Mouse (Mus musculus) heart, postnatal 4 days (tissue): ENCODE results near the gene Yrdc. TPM values are rescaled to one million over a fixed set of nuclear protein-coding genes. Genes with fewer than 3 reads are reported as not detected.
A peak's percentile ranks its signal among the peaks of the same experiment; 100 is the strongest.

Source experiments
- DNase-seq: peaks from one replicate; pipeline ENCODE4 v3.0.0; 2021
- total RNA-seq, 2 experiments: library from RNA; stranded (reverse); gene quantifications; 2 replicates each; pipeline ENCODE4 v1.2.3; 2021

Gene Yrdc
- total RNA-seq, 2 experiments from 2014 or later = 25.9 to 28.4 TPM

DNA sequence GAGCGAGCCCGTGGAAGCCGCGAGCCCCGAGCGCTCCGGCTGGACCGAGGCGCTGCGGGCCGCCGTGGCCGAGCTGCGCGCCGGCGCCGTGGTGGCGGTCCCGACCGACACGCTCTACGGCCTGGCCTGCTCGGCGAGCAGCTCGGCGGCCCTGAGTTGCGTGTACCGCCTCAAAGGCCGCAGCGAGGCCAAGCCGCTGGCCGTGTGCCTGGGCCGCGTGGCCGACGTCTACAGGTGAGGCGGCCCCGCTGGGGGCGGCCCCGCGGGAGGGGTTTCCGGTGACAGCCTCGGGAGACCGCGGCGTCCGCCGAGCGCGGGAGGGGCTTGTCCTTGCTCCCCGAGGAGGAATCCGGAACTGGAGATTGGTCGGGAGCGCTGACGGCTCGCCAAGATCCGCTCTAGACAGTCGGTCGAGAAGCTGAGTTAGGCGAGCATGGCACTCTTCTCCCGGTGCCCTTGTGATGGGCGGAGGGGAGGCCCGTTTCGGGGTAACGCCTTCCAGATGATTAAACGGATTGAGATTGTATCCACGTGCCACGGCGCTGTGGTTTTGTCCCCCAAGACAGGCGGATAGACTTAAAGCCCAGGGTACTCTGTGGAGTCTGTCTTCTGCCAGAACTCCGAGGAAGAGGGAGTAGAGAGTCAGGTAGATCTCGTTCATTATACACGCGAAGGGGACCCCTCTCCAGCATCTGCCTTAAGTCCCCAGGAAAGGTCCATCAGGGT lies 617 bp downstream of the Yrdc start, which contains the start of gene 1110065P20Rik:
Gene 1110065P20Rik, minus strand, starts transcription at position 264 of the 726 bp plus-strand sequence.
- peak; percentile 81 for DNase-seq

DNA sequence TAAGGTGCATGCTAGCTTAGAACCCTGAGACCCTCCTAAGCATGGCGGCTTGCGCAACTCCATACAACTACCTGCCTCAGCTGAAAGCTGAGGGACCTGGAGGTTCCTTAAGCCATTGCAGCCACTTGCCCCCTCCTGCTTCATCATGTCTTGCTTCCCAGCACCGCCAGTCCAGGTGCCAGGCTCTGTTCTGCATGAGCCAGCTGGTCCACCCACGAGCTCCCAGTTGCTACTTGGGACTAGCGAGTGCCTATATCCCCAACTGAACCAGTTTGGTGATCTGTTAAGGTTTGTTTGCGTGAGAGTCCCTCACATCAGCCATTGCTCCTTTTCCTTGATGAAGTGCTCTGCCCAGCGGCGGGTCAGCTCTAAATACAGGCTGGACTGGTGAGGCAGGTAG lies 5.8 kb downstream of the Yrdc start:
- no peak for DNase-seq

DNA sequence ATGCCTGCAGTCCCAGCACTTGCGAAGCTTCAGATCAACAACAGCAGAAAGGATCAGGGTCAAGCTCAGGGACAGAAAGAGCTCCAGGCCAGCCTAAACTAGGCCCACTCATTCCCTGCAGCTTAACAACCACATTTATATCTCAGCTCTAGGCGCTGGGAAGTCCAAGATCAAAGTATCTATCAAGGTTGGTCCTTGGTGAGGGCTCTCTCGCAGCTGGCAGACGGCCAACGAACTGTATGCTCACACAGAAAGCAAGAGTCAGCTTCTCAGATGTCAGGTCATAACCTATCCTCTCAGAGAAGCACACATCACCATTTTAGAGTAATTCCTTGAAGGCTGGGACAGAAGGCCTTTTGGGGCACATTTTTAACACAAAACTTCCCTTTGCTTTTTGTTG lies 7.9 kb downstream of the Yrdc start:
- no peak for DNase-seq

DNA sequence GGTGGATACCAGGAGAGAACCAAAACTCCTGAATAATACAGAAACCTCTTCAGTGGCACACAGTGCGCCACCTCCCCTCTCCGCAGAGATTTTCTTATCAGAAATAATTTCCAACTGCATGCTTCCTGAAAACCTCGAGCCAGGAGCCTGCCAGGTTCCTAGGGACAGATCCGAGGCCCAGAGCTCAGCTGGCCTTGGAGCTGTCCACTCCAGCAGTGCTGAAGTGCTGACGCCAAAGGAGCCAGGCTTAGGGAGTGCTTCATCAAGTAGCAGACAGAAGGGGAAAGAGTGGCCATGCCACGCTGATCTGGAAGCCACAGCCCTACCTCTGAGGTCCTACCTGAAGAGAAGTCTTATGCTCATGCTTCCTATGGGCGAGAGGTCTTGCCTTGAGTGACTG lies 10.0 kb downstream of the Yrdc start:
- peak; percentile 89 for DNase-seq

DNA sequence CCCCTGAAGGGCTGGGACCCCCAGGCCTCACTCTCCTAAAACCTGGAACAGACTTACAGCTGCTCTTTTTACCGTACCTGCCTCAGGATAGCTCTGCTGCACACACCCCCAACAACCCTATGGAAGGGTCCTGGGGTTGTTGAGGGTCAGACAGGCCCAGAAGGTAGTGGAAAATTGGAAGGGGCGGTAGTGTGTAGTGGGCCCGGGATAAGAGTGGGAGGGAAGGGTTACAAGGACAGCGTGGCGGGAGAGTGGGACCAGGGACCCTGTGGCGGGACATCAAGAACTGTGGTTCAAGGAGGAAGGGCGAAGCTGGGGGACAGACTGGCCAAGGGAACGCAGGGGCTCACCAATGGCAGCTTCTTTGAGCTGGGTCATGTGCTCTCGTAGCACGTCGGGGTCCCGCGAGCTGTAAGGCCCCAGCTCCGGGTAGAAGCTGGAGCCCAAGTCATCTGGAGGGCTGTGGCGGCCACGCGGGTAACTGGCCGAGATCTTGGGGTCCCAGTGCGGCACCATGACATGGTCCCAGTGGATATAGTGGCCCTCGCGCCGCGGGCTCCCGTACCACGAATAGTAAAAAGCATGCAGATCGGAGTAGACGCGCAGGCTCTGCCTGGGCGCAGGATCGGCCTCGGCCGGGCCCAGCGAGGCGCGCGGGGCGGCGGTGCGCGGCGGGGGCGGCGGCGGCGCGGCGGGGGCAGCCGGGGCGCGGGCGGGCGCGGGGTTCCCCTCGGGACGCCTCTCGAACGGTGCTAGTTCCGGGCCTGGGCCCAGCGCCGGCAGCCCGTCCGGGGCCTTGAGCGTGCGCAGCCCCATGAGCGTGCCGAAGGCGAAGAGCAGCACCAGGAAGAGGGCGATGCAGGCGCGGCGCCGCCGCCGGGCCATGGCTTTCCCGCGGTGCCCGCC lies 11.1 kb downstream of the Yrdc start, which contains the start of gene Maneal:
Gene Maneal, minus strand, starts transcription at position 889 of the 906 bp plus-strand sequence.
- DNase-seq = no peak

DNA sequence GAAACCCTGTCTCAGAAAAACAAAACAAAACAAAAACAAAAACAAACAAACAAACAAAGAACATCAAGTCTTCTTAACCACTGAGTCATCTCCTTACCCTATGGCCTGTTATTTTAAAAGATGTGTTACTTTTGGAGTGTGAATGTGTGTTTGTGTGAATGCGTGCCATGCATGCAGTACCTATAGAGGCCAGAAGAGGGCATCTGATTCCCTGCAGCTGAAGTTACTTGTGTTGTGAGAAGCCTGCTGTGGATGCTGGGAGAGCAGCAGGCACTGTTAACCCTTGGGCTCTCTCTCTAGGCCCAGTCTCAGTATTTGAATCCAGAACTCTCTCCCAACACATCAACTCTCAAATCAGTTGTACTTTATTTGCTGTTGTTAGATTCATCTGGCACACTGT lies 22.2 kb downstream of the Yrdc start:
- DNase-seq = no peak

DNA sequence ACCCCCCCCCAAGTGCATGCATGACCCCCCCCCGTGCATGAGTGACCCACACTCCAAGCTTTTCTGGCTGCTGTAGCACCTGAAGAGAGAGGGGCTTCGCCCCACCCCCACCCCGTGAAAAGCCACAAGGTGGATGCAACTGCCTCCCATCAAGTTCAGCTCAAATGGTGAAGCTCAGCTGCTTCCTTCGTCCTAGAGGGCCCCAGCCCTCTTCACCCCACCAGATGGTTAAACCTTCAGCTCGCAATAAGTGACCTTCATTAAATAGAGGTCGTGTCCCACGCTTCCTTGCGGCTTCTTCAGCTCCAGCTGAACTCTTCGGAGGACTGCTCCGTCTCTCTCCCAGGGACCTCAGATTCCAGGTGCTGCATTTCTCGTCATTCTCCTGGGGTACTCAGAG lies 30.1 kb downstream of the Yrdc start, which contains the start of gene Epha10:
Gene Epha10, plus strand, starts transcription at position 301 of the 400 bp plus-strand sequence.
- DNase-seq = no peak

DNA sequence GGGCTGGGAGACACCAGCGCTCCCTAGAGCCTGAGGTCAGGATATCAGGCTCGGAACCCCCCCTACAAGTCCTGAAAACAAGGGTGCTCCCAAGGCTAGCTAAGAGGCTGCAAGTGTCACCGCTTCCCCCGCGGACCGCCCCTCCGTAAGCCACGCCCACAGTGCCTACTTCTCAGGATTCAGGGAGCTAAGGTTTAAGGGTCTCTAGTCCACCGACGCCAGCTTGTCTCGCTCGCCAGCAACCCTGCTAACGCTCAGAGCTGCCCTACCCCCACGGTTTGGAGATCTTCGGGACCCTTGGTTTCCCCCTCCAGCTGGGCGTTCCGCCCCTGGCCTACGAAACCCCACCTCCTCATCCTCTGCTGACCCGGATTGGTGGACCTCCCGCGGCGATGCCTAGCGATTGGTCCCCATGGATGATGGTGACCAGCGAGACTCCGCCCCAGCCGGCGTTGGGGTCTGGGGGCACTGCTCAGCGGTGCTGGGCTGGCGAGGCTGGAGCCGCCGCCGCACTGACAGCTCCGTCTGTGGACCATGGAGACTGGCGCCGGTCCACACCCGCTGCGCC lies 30.9 kb downstream of the Yrdc start:
- DNase-seq = no peak

DNA sequence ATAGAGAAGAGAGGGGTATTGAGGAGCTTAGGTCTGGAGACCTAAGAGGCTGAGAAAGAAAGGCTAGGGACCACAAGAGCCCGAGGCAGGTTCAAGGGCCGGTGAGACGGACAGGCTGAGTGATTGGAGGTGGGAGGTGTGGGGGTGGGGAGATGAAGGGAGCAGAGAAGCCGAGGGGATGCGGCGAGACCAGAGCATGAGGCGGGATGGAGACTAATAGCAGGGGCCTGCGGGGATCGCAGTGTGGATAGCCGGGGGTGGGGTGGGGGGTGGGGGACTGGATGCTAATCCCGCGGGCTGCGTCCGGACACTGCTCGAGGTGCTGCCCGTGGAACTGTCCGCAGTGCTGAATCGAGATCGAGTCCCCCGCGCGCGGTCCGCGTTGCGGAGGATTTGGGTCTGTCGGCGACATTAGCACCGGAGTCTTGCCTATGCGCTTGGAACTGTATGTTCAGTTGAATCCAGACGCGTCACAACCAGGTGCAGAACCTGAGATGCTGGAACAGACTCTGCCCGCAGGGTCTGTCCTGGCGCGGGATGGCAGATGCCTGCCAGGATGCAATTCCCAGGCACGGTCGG lies 31.8 kb downstream of the Yrdc start:
- DNase-seq = peak; percentile 68

DNA sequence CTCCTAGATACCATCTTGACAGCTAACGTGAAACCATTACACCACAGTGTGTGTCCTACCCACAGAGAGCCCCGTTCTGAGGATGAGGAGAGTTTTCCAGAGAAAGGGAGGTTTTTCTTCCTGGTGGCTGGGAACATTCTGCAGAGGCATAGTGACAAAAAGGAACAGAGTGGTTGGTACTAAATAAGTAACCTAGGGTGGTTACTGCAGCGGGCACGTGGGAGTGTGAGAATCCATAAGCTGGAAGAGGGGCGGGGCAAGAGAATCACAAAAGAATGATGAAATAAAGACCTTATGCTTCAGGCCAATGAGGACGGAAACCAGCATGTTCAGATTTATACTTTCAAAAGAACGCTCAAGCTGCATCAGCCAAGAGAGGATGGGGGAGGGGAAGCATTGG lies 38.2 kb downstream of the Yrdc start:
- DNase-seq = no peak

GRCm38 (mm10) chr4:124889935-124890334 lies 39.5 kb downstream of the Yrdc start:
- no peak for DNase-seq

GRCm38 (mm10) chr4:124890831-124891230 lies 40.4 kb downstream of the Yrdc start:
- DNase-seq = no peak

- no peak for DNase-seq
Observed at GRCm38 (mm10) chr4:124893769-124894168, 43.3 kb downstream of the Yrdc start.

DNA sequence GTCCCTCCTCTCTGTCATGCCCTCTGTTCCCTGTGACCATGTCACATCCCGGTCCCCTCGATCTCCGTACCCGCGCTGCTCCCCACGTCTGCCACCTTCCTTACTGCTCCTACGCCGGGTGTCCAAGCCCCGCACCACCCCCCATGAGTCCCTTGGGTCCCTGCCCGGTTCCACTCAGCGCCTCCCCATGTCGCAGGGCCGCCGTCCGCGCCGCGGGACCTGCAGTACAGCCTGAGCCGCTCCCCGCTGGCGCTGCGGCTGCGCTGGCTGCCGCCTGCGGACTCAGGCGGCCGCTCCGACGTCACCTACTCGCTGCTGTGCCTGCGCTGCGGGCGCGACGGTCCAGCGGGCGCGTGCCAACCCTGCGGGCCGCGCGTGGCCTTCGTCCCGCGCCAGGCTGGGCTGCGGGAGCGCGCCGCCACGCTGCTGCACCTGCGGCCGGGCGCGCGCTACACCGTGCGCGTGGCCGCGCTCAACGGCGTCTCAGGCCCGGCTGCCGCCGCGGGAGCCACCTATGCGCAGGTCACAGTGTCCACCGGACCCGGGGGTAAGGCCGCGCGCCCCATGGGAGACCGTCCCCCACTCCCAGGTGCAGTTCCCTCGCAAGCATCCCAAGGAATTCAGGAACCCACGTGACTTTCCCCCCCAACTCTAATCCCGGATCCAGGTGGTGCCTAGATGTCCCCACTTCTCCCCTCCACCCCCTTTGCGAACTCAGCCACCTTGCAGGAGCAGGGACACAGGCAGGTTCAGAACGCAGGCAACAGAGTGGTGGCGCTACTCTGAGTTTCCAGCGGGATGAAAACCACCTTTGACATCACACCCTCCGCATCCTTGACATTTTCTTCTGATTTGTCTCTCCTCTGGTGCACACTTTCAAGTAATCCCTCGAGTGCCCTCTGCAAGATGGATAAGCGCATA lies 44.3 kb downstream of the Yrdc start:
- peak; percentile 15 for DNase-seq

DNA sequence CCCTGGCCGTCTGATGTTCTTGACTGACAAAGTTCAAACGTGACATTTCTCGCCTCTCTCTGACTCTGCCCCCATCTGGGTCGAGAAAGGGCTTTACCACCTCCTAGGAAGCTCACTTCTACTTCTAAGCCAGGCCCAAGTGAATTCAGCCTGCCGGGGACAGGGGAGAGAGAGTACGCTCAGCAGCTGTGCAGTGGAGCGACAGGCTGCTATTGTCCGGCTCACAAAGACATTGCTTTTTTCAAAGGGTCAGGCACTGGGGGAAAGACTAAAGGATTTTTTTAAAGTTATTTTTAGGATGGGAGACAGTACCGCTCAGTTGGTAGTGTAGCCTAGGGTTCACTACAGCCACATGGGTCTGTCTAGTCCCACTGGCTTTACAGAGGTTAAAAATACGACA lies 47.9 kb downstream of the Yrdc start:
- no peak for DNase-seq

DNA sequence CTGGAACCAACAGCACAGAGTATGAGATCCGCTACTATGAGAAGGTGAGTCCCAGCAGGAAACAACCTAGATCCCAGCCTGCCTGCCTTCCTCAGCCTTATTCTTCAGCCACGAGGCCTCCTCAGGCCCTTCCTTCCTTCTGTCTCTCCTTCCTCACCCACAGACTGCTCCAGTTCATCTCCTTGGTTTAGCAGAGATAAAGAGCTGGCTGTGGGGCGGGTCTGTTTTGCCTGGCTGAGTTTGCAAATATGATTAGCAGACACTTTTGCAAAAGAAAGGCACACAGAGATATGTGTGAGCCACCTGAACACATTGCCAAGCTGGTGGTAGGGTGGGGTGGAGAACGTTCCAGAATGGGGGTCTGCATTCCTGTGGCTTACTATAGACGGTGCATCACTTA lies 49.4 kb downstream of the Yrdc start:
- no peak for DNase-seq

Other genes with a start within 250 kb of the Yrdc start
- not detected for gene 3100002H09Rik, start 239.9 kb upstream of the Yrdc start, total RNA-seq
- gene Pou3f1, start 193.9 kb upstream of the Yrdc start, total RNA-seq = under 1 TPM; 0.16 to 0.24 TPM
- 10 to 100 TPM; 17.3 to 18.7 TPM for gene Utp11, start 157.1 kb upstream of the Yrdc start, total RNA-seq
- gene Fhl3, start 150.0 kb upstream of the Yrdc start, total RNA-seq = 10 to 100 TPM; 22.4 to 23.4 TPM
- 10 to 100 TPM; 35.0 to 37.4 TPM for gene Sf3a3, start 135.9 kb upstream of the Yrdc start, total RNA-seq
- 10 to 100 TPM; 10.3 to 10.5 TPM for gene Inpp5b, start 108.8 kb upstream of the Yrdc start, total RNA-seq
- 10 to 100 TPM; 15.2 to 15.3 TPM for gene Mtf1, start 48.6 kb upstream of the Yrdc start, total RNA-seq
- 10 to 100 TPM; 29.8 to 35.6 TPM for gene 1110065P20Rik, start 517 bp downstream of the Yrdc start, total RNA-seq
- under 1 TPM in 1 of 2 experiments, not detected in 1; 0.11 TPM for gene Maneal, start 11.5 kb downstream of the Yrdc start, total RNA-seq
- not detected for gene Epha10, start 30.2 kb downstream of the Yrdc start, total RNA-seq
- 10 to 100 TPM in 1 of 2 experiments, 1 to 10 TPM in 1; 8.6 to 12.0 TPM for gene 9930104L06Rik, start 86.4 kb downstream of the Yrdc start, total RNA-seq
- gene Cdca8, start 88.6 kb downstream of the Yrdc start, total RNA-seq = 10 to 100 TPM; 57.9 to 58.8 TPM
- gene Rspo1, start 135.8 kb downstream of the Yrdc start, total RNA-seq = 1 to 10 TPM; 4.6 to 4.8 TPM
- gene Gnl2, start 165.9 kb downstream of the Yrdc start, total RNA-seq = 10 to 100 TPM; 39.9 to 44.3 TPM
- not detected for gene Dnali1, start 215.0 kb downstream of the Yrdc start, total RNA-seq
- gene Snip1, start 216.0 kb downstream of the Yrdc start, total RNA-seq = 10 to 100 TPM; 11.6 to 13.7 TPM
- 10 to 100 TPM; 38.3 to 40.8 TPM for gene Meaf6, start 234.5 kb downstream of the Yrdc start, total RNA-seq